Mouse (Mus musculus): Measurements from ENCODE around the gene Gm20662. TPM values are rescaled to one million over a fixed set of nuclear protein-coding genes. Genes with fewer than 3 reads are reported as not detected.

Gm20662 gene
- not detected in 2 replicates for total RNA-seq (2014; fragmentation: Nextera tagmentation)
- not detected in 2 replicates for total RNA-seq (2017)

- no peak for ATAC-seq (replicated peaks; ENCODE audit: low FRiP score, low TSS enrichment, poor library complexity, severe bottlenecking)
Observed at GRCm38 (mm10) chr9:107996049-107996448, at the start of gene Gm20662. TSS of gene Gm20662 (plus strand) at chr9:107996349.

DNA sequence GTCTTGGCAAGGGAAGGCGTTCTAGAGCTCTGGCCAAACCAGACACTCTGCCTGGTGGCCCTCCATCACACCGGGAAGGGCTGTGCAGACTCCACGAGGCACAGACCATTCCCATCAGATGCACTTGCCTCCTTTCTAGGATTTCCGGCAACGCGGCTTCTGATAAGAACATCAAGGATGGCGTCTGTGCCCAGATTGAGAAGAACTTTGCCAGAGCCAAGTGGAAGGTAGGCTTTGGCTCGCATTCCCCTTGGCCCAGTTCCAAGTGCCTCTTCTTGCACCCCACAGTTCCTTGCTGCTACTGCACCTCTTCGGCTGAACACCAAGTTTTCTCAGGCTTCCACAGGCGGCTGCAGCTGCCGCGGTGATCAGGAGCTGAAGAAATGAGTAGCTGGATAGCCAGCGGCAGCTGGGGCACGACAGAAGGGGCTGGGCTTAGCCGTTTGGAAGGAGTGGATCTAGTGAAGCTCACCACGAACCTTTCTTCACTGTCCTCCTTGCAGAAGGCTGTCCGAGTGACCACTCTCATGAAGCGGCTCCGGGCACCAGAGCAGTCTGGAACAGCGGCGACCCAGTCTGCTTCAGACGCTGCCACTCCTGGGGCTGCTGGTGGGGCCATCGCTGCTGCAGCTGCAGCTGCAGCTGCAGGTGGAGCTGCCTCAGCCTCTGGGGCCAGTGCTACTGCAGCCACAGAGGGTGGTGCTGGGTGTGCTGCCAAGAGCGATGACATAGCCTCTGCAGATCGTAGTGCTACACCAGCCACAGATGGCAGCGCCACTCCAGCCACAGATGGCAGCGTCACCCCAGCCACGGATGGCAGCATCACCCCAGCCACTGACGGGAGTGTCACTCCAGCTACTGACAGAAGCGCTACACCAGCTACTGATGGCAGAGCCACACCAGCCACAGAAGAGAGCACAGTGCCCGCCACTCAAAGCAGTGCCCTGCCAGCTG lies 48.6 kb upstream of the Gm20662 start:
- peak; percentile 60 for ATAC-seq (replicated peaks; ENCODE audit: low FRiP score, low TSS enrichment, poor library complexity, severe bottlenecking)

DNA sequence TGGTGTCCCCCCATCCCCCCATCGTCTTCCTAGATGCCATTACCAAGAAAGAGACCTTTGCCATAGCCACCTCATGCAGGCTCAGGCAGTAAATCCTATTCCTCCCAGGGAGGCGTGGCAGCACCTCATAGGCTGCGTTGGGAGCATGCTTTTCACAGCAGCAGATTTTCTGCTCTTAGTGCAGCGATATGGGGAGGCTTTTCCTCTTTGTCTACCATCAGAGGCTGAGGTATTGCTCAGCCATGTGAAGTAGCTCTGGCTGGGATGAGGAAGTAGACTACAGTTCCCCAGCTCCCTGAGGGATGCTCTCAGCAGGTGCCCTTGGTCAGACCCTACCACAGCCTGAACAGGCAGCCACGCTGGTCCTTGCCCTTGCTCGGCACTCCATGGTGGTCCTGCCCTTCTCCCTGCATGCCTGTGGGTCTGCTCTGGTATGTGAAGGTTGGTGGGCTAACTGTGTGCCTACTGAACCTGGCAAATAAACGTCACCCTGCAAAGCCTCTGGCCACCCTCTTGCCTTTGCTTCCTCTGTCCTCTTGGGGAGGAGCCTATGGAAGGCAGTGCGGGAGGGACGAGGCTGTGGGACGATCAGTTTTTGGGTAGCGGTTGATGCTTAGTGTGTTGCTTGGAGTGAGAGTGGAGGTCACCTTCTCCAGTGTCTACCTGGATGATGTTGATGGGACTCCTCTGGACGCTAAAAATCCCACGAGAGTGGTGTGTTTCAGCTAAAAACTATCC lies 46.8 kb upstream of the Gm20662 start:
- ATAC-seq (replicated peaks; ENCODE audit: low FRiP score, low TSS enrichment, poor library complexity, severe bottlenecking): no peak

DNA sequence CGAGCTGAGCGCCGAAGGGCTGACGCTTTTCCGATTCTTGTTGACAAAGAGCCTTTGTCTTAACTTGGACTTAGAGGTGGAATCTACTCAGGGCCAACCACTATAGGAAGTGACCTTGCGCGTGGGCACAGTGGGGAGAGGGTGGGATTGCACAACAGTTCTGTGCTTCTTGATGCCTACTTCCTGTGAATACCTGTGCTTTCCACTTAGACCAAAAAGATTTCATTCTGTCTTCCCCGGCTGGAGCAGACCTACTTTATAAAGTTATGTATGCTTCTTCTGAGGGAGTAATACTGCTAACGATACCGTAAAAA lies 46.3 kb upstream of the Gm20662 start, which contains the start of gene Traip:
TSS of gene Traip (plus strand) at position 215 of the 314 bp plus-strand sequence.
- no peak for ATAC-seq (replicated peaks; ENCODE audit: low FRiP score, low TSS enrichment, poor library complexity, severe bottlenecking)

DNA sequence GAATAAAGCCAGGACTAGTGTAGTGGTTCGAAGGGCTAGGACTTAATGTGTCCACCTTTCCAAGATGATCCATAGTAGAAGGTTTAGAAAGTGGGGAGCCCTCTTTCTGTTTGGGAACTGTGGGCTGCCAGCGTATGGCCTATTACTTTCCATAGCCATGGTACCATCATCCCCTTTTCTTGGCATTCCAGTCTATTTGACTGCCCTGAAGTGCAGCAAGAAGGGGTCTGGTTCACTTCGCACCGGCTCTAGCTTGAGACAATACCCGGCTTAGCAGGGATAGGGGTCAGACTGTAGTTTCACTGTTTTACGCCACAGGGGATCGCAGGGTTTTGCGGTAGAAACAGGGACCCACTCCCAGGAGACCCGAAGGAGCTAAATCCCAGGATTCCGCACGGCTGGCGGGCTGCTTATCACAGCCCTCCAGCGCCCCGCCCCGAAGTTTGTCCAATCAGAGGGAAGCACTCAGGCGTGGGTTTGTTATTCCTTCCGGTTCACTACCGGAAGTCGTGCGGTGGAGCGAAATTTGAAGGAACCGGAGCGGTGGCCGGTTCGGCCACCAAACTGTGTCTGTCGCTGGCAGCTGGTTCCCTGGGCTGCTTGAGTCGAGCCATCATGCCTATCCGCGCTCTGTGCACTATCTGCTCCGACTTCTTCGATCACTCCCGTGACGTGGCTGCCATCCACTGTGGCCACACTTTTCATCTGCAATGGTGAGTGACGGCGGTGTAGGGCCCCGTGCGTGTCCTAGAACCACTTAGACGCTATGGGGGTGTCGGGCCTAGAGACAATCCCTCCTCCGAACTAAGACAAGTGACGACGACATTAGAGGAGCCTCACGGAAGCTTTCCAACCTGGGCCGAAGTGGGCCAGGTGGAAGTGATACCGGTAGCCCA lies 45.4 kb upstream of the Gm20662 start:
- peak; percentile 83 for ATAC-seq (replicated peaks; ENCODE audit: low FRiP score, low TSS enrichment, poor library complexity, severe bottlenecking)

DNA sequence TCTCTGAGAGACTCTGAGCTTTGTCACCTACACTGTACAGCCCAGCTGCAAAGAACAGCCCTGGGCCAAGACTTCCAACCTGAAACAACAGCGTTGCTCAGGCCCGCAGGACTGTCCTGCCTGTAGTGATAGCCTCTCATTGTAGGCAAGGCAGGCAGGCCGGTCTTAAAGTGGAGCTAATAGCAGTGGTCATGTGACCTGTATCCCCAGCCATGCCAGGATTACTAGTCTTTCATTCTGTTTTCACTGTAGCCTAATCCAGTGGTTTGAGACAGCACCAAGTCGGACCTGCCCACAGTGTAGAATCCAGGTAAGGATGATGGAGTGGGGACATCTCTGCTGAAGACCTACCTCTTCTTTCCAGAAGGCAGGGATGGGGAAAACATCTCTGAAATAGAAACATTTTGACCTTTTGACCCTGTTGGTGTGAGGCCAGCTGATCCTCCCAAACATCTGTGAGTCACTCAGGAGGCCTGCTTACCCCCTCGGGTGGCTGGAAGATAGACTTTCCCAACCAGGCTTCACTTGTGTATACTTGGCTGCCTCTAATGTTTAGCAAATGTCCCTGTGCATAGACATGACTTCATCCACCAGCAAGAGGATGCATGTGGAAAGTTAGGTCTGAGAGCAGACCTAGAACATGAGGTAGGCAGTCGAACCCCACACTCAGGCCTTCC lies 40.4 kb upstream of the Gm20662 start:
- ATAC-seq (replicated peaks; ENCODE audit: low FRiP score, low TSS enrichment, poor library complexity, severe bottlenecking): no peak

DNA sequence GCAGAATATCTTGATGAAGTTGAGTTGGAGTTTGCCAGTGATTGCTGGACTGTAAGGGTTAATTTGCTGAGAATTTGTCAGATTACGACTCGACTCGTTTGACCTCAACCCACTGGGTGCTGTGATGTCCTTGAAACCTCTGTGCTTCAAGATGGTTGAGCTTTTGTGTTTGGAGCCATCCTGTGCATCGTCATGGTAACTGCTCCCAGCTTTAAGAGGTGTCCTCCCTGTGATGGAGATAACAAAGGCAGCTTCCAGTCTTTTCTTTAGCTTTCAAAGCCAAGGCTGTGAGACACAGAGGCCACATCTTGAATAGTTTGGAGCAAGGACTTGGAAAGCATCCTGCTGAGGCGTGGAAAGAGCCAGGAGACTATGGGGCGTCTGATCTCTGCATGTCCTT lies 39.0 kb upstream of the Gm20662 start:
- ATAC-seq (replicated peaks; ENCODE audit: low FRiP score, low TSS enrichment, poor library complexity, severe bottlenecking): no peak

DNA sequence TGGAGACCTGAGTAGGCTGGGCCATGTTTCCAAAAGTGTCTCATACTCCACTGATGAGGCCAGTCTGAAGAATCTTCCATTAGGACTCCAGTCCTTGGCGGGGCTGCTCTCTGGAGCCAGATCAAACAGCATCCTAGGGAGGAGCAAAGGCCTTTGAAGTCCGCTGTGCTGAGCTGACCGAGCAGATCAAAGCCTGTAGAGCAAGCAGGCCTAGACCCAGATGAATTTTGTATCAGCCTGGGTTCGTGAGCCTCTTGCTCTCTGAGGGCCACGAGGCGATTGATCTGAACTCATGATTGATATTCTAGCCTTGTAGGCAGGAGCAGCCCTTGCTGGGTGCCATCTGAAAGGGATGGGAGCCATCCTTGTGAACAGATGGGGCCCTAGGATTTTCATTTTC lies 36.3 kb upstream of the Gm20662 start:
- ATAC-seq (replicated peaks; ENCODE audit: low FRiP score, low TSS enrichment, poor library complexity, severe bottlenecking): no peak

DNA sequence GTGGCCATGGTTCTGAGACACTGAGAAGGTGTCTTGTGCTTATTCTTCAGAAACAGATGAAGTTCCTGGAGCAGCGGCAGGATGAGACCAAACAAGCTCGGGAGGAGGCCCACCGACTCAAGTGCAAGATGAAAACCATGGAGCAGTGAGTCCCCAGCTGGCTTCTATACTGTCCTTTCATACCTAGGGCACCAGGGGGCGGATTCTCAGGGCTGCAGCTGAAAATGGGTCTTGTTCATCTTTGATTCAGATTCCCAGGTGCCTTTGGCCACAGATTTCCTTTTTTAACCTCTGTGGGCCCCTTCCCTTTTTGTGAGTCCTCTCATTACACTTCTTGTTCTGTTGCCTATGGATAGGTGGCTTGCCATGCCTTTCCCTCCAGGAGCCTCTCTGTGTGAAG lies 35.2 kb upstream of the Gm20662 start:
- ATAC-seq (replicated peaks; ENCODE audit: low FRiP score, low TSS enrichment, poor library complexity, severe bottlenecking): no peak

DNA sequence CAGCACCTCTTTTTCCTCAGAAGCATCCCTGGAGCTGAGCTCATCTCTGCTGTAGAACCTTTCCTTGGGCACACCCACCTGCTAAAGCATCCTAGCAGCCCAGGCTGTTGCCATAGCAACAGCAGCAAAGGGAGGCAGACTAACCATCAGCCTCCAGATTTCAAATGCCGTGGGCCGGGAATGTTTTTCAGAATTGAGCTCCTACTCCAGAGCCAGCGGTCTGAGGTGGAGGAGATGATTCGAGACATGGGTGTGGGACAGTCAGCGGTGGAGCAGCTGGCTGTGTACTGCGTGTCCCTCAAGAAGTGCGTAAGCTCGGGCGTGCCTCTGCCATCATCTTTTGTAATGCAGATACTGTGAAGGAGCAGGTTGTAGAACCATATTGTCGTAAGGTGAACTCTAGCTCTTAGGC lies 34.8 kb upstream of the Gm20662 start:
- ATAC-seq (replicated peaks; ENCODE audit: low FRiP score, low TSS enrichment, poor library complexity, severe bottlenecking): no peak

- ATAC-seq (replicated peaks; ENCODE audit: low FRiP score, low TSS enrichment, poor library complexity, severe bottlenecking): no peak
Observed at GRCm38 (mm10) chr9:107961881-107962280, 34.3 kb upstream of the Gm20662 start.

- no peak for ATAC-seq (replicated peaks; ENCODE audit: low FRiP score, low TSS enrichment, poor library complexity, severe bottlenecking)
Observed at GRCm38 (mm10) chr9:107962916-107963315, 33.2 kb upstream of the Gm20662 start.

DNA sequence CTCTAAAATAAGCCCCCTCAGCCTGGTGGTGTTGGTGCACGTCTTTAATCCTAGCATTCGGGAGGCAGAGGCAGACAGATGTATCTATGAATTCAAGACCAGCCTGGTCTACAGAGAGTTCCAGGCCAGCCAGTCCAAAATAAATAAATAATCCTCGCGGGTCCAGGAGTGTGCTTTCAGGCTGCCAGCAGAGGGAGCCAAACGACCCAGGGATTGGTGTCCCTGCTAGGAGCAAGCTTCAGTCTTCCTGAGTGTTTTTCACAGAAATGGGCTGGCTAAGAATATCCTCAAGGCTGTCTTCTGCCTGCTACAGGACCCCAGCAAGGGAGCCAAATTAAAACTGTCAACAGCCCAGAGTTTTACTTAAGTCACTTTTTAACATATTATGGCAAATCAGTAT lies 32.4 kb upstream of the Gm20662 start:
- peak; percentile 48; the same call in 1 of the 2 replicates for ATAC-seq (replicated peaks; ENCODE audit: low FRiP score, low TSS enrichment, poor library complexity, severe bottlenecking)

DNA sequence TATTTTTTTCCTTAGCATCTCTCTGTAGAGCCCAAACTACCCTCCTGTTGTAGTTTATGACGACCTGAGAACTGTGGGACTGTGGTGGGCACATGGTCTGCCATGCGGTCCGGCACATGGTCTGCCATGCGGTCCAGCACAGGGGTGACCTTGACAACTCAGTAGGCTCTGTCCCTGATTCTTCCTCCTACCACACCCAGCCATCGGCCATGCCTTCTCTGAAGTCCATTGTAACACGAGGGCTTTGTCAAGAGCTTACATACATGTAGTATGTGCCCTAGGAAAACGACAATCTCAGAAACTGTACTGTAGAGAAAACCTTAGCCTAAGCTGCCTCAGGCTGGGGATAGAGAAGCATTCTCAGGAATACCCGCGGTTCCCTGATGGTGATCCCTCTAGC lies 31.5 kb upstream of the Gm20662 start:
- no peak for ATAC-seq (replicated peaks; ENCODE audit: low FRiP score, low TSS enrichment, poor library complexity, severe bottlenecking)

DNA sequence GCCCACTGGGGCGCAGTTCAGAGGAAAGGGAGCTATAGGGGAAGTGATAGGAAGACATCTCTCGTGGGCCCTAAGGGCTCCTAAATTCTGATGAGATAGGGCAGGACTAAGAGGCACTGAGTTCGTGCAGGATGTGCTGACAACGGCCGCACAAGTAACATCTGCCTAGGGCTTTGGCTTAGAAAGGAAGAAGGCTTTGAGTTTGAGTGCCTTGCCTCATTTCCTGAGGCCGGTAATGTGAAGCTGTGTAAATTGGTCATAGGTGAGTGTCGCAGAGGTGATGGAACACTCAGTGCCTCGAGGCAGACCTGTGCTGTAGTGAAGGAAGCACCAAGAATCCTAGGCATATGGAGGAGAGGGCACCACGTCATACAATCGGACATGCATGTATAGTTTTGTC lies 29.5 kb upstream of the Gm20662 start:
- ATAC-seq (replicated peaks; ENCODE audit: low FRiP score, low TSS enrichment, poor library complexity, severe bottlenecking): no peak

DNA sequence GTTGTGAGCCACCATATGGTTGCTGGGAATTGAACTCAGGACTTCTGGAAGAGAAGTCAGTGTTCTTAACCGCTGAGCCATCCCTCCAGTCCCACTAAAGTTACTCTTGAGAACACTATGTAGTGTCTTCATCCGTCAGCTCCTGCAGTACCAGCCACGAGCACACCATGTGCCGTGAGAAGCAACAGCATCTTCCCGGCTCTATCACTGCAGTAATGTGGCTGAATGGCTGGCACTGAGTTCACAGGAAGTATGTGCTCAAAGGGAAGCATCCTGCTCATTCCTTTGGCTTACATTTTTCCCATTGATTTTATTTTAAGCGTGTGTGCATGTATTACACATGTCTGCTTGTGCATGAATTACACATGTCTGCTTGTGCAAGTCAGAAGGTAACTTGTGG lies 28.7 kb upstream of the Gm20662 start:
- ATAC-seq (replicated peaks; ENCODE audit: low FRiP score, low TSS enrichment, poor library complexity, severe bottlenecking): no peak

- no peak for ATAC-seq (replicated peaks; ENCODE audit: low FRiP score, low TSS enrichment, poor library complexity, severe bottlenecking)
Observed at GRCm38 (mm10) chr9:107968531-107968930, 27.6 kb upstream of the Gm20662 start.

GRCm38 (mm10) chr9:107970311-107970710 lies 25.8 kb upstream of the Gm20662 start:
- ATAC-seq (replicated peaks; ENCODE audit: low FRiP score, low TSS enrichment, poor library complexity, severe bottlenecking): no peak

Measured in megakaryocyte-erythroid progenitor cell, adult 5-6 weeks (primary cell).